Mouse (Mus musculus) embryonic facial prominence, embryonic 12.5 days (tissue): ENCODE measurements around the gene Atg101. TPM values are rescaled to one million over a fixed set of nuclear protein-coding genes. Genes with fewer than 3 reads are reported as not detected.
A peak's percentile ranks its signal among the peaks of the same experiment; 100 is the strongest.

Source experiments
- ATAC-seq: fragments of 200-750 bp; cut with Nextera tagmentation; 2 replicates; pipeline ENCODE4 v1.8.0; 2017; ENCODE audit not compliant: insufficient number of reproducible peaks, insufficient read depth, low FRiP score, low TSS enrichment
- H3K27ac ChIP-seq: fragments of 300-500 bp; sonication (generic); 2 replicates; pipeline ENCODE4 v1.5.1; 2016; ENCODE audit warnings: mild to moderate bottlenecking
- H3K27me3 ChIP-seq: fragments of 300-500 bp; sonication (generic); 2 replicates; pipeline ENCODE4 v1.6.1; 2016; ENCODE audit warnings: mild to moderate bottlenecking, moderate library complexity
- H3K36me3 ChIP-seq: fragments of 300-500 bp; sonication (generic); 2 replicates; pipeline ENCODE4 v1.6.1; 2016; ENCODE audit warnings: mild to moderate bottlenecking
- H3K4me1 ChIP-seq: fragments of 300-500 bp; sonication (generic); 2 replicates; pipeline ENCODE4 v1.6.1; 2016
- H3K4me2 ChIP-seq: fragments of 300-500 bp; sonication (generic); replicated peaks from 2 replicates; pipeline ENCODE4 v1.6.1; 2016; ENCODE audit warnings: mild to moderate bottlenecking, moderate library complexity
- H3K4me3 ChIP-seq: fragments of 300-500 bp; sonication (generic); 2 replicates; pipeline ENCODE4 v1.5.1; 2016; ENCODE audit warnings: mild to moderate bottlenecking
- H3K9ac ChIP-seq: fragments of 300-500 bp; sonication (generic); 2 replicates; pipeline ENCODE4 v1.6.1; 2016; ENCODE audit warnings: mild to moderate bottlenecking, moderate library complexity
- H3K9me3 ChIP-seq: fragments of 300-500 bp; sonication (generic); 2 replicates; pipeline ENCODE4 v1.6.1; 2016; ENCODE audit warnings: mild to moderate bottlenecking, moderate library complexity
- WGBS: fragments of 180-500 bp; shearing (Covaris S2); methylation state at CpG from one replicate; pipeline ENCODE4 v1.1.7; 2016; 5-methylcytosine and 5-hydroxymethylcytosine counted together
- polyA plus RNA-seq: library from polyadenylated mRNA; unstranded; fragments of >200 nt; fragmentation: Nextera tagmentation; extraction: Ambion mirVana; gene quantifications from 2 replicates; pipeline ENCODE4 v1.2.1, GENCODE M21; 2016

Atg101 gene
- polyA plus RNA-seq, 1 experiment from 2014 or later, result 64.5 TPM

- H3K27me3 ChIP-seq, result no peaks in the 10 kb centered on the region
- no peak for ATAC-seq
- peaks cover 41% of the 10 kb centered on the region for H3K36me3 ChIP-seq
- H3K4me2 ChIP-seq, result no peak within 1 kb of the TSS
- no peaks in the 10 kb centered on the region for H3K9me3 ChIP-seq
- 63% methylated on average over 18 of the region's 18 CpGs for WGBS
- H3K27ac ChIP-seq, result peak within 1 kb of the TSS; percentile 43
- H3K4me1 ChIP-seq, result 0 out of 2 replicates have a peak, but pooled peaks cover 12% of the 10 kb centered on the region
- 0 out of 2 replicates have a peak within 1 kb of the TSS, but pooled peaks have one; percentile 2 for H3K9ac ChIP-seq
- H3K4me3 ChIP-seq, result no peak within 1 kb of the TSS
These were observed 9.1 kb downstream of the Atg101 start, which contains the start of gene 6030408B16Rik for GRCm38 (mm10) chr15:101293025-101293621. Gene 6030408B16Rik, plus strand, starts transcription at chr15:101293212.

DNA sequence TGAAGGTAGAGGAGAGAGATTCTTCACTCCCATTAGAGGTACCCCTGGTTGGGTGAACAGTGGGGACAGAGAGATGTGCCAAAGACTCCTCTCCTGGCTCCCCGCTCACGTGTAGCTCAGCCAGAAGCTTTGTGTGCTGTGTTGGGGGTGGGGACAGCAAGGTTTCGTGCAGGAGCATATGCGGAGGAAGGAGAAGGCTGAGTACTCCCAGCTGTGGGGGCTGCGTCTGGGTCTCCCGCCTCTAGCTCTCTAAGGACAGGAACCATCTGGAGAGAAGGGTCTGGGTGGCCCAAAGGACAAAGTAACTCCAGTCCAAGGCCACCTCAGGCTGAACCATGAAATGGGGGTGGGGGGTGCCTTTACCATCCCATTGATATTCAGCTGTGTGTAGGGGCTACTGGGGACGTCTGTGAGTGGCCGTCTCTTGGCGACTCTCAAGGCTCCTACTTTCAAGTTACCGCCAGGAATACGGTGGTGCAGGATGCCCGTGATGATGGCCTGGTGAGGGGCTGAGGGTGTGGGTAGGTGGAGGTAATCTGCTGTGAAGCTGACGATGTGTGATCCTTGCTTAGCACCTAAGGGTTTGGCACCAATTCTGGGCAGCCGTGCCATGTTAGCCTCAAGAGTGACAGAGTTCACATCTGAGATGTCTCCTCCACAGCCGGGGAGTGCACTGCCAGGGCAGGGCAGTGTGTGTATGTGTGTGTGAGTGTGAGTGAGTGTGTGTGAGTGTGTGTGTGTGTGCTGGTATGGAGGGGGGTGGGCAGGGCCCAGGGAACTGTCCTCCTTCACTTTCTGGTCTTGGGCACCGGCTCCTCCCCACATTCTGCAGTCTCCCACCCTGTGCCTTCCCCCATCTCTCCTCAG, 10.2 kb downstream of the Atg101 start:
- H3K4me3 ChIP-seq, result no peak overlapping the region
- H3K27ac ChIP-seq, result no peak overlapping the region; the same call in 1 of the 2 replicates
- 0 out of 2 replicates have a peak overlapping the region, but pooled peaks have one; percentile 2 for H3K9ac ChIP-seq
- no peak for ATAC-seq
- H3K4me1 ChIP-seq, result 0 out of 2 replicates have a peak, but pooled peaks cover 17% of the 10 kb centered on the region
- 54% methylated on average over 16 of the region's 16 CpGs for WGBS
- no peaks in the 10 kb centered on the region for H3K27me3 ChIP-seq
- peaks cover 30% of the 10 kb centered on the region for H3K36me3 ChIP-seq
- no peak overlapping the region for H3K4me2 ChIP-seq
- no peaks in the 10 kb centered on the region for H3K9me3 ChIP-seq

GRCm38 (mm10) chr15:101295106-101295505, 11.0 kb downstream of the Atg101 start:
- Histone ChIP-seq H3K36me3 (peaks cover 22% of the 10 kb centered on the region), H3K4me3 (no peak overlapping the region), H3K4me2 (no peak overlapping the region), H3K9me3 (no peaks in the 10 kb centered on the region), H3K4me1 (0 out of 2 replicates have a peak, but pooled peaks cover 17% of the 10 kb centered on the region), H3K9ac (no peak overlapping the region), H3K27ac (no peak overlapping the region), H3K27me3 (no peaks in the 10 kb centered on the region)
- ATAC-seq, result no peak
- WGBS, result 76% methylated on average over 7 of the region's 7 CpGs

GRCm38 (mm10) chr15:101295616-101296015, 11.5 kb downstream of the Atg101 start:
- H3K36me3 ChIP-seq, result peaks cover 17% of the 10 kb centered on the region
- no peak for ATAC-seq
- no peaks in the 10 kb centered on the region for H3K9me3 ChIP-seq
- H3K9ac ChIP-seq, result no peak overlapping the region
- H3K27ac ChIP-seq, result no peak overlapping the region
- H3K27me3 ChIP-seq, result no peaks in the 10 kb centered on the region
- H3K4me1 ChIP-seq, result 0 out of 2 replicates have a peak, but pooled peaks cover 17% of the 10 kb centered on the region
- no peak overlapping the region for H3K4me2 ChIP-seq
- no peak overlapping the region for H3K4me3 ChIP-seq
- 91% methylated on average over 10 of the region's 10 CpGs for WGBS

- whole genome bisulfite sequencing, result 83% methylated on average over 11 of the region's 11 CpGs
- peaks cover 12% of the 10 kb centered on the region for H3K36me3 ChIP-seq
- H3K4me1 ChIP-seq, result 0 out of 2 replicates have a peak, but pooled peaks cover 17% of the 10 kb centered on the region
- H3K9me3 ChIP-seq, result no peaks in the 10 kb centered on the region
- no peak overlapping the region for H3K9ac ChIP-seq
- H3K27me3 ChIP-seq, result no peaks in the 10 kb centered on the region
- no peak overlapping the region for H3K4me2 ChIP-seq
- H3K27ac ChIP-seq, result no peak overlapping the region
- H3K4me3 ChIP-seq, result no peak overlapping the region
- no peak for ATAC-seq
These were observed 12.0 kb downstream of the Atg101 start for GRCm38 (mm10) chr15:101296091-101296490.

DNA sequence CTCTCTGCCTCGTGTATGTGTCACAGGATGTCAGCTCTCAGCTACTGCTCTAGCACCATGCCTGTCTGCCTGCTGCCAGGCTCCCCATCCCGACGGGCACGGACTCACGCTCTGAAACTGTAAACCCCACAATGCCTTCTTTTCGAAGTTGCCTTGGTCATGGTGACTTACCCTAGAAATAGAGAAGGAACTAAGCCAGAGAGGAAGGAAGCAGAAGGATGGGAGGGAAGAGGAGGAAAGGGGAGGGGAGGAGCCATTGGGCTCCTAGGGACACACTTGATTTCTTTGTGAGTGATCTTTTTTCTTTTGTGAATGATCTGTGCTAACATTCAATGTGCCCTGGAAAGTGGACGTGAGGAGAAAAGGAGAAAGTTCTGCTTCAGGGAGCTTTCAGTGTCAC, 13.9 kb downstream of the Atg101 start:
- Histone ChIP-seq H3K4me3 (no peak overlapping the region), H3K4me1 (0 out of 2 replicates have a peak, but pooled peaks cover 17% of the 10 kb centered on the region), H3K9me3 (no peaks in the 10 kb centered on the region), H3K27ac (no peak overlapping the region), H3K36me3 (no peaks in the 10 kb centered on the region; the same call in 1 of the 2 replicates), H3K27me3 (no peaks in the 10 kb centered on the region), H3K4me2 (no peak overlapping the region), H3K9ac (no peak overlapping the region)
- no peak for ATAC-seq
- WGBS, result 19% methylated on average over 7 of the region's 7 CpGs

- ATAC-seq, result no peak
- Histone ChIP-seq H3K4me3 (peak overlapping the region; percentile 14; the same call in 1 of the 2 replicates), H3K27ac (no peak overlapping the region), H3K4me2 (peak overlapping the region; percentile 34), H3K9me3 (no peaks in the 10 kb centered on the region), H3K4me1 (0 out of 2 replicates have a peak, but pooled peaks cover 16% of the 10 kb centered on the region), H3K27me3 (no peaks in the 10 kb centered on the region), H3K36me3 (no peaks in the 10 kb centered on the region), H3K9ac (peak overlapping the region; percentile 19; the same call in 1 of the 2 replicates)
- WGBS, result 8% methylated on average over 7 of the region's 7 CpGs
These were observed 14.5 kb downstream of the Atg101 start for GRCm38 (mm10) chr15:101298550-101298949.

GRCm38 (mm10) chr15:101299480-101299960, 15.4 kb downstream of the Atg101 start:
- Histone ChIP-seq H3K4me1 (0 out of 2 replicates have a peak, but pooled peaks cover 8% of the 10 kb centered on the region), H3K9me3 (no peaks in the 10 kb centered on the region), H3K27ac (no peak overlapping the region), H3K4me2 (no peak overlapping the region), H3K4me3 (no peak overlapping the region), H3K27me3 (no peaks in the 10 kb centered on the region), H3K36me3 (no peaks in the 10 kb centered on the region), H3K9ac (no peak overlapping the region)
- no peak for ATAC-seq
- 80% methylated on average over 14 of the region's 14 CpGs for WGBS

- H3K36me3 ChIP-seq, result no peaks in the 10 kb centered on the region
- 0 out of 2 replicates have a peak, but pooled peaks cover 5% of the 10 kb centered on the region for H3K4me1 ChIP-seq
- H3K4me2 ChIP-seq, result no peak overlapping the region
- H3K27ac ChIP-seq, result no peak overlapping the region
- no peak overlapping the region for H3K4me3 ChIP-seq
- 73% methylated on average over 6 of the region's 6 CpGs for WGBS
- H3K27me3 ChIP-seq, result no peaks in the 10 kb centered on the region
- no peaks in the 10 kb centered on the region for H3K9me3 ChIP-seq
- no peak for ATAC-seq
- no peak overlapping the region for H3K9ac ChIP-seq
These were observed 16.1 kb downstream of the Atg101 start for GRCm38 (mm10) chr15:101300128-101300527.

GRCm38 (mm10) chr15:101302201-101302600, 18.1 kb downstream of the Atg101 start:
- WGBS, result 76% methylated on average over 3 of the region's 3 CpGs
- ATAC-seq, result no peak
- Histone ChIP-seq H3K9ac (no peak overlapping the region), H3K4me2 (no peak overlapping the region), H3K4me3 (no peak overlapping the region), H3K27me3 (no peaks in the 10 kb centered on the region), H3K36me3 (no peaks in the 10 kb centered on the region), H3K4me1 (0 out of 2 replicates have a peak, but pooled peaks cover 5% of the 10 kb centered on the region), H3K9me3 (no peaks in the 10 kb centered on the region), H3K27ac (no peak overlapping the region)

- Histone ChIP-seq H3K4me2 (no peak overlapping the region), H3K9me3 (no peaks in the 10 kb centered on the region), H3K4me1 (peaks cover 4% of the 10 kb centered on the region; the same call in 1 of the 2 replicates), H3K27me3 (no peaks in the 10 kb centered on the region), H3K9ac (no peak overlapping the region), H3K36me3 (no peaks in the 10 kb centered on the region), H3K27ac (no peak overlapping the region), H3K4me3 (no peak overlapping the region)
- ATAC-seq, result no peak
- whole genome bisulfite sequencing, result 75% methylated on average over 4 of the region's 4 CpGs
These were observed 19.8 kb downstream of the Atg101 start for GRCm38 (mm10) chr15:101303830-101304229.
